Mouse (Mus musculus) C2C12 (cell line): ENCODE data around the gene Rps6ka5.

Experiments
- CTCF ChIP-seq: IDR thresholded peaks from one replicate; pipeline ENCODE4 v1.5.1; 2011; ENCODE audit not compliant: control insufficient read depth, insufficient read depth, insufficient read length
- USF1 ChIP-seq: IDR thresholded peaks from one replicate; pipeline ENCODE4 v1.6.1; 2011; ENCODE audit warnings: low read depth, mild to moderate bottlenecking, control low read depth, moderate library complexity

DNA sequence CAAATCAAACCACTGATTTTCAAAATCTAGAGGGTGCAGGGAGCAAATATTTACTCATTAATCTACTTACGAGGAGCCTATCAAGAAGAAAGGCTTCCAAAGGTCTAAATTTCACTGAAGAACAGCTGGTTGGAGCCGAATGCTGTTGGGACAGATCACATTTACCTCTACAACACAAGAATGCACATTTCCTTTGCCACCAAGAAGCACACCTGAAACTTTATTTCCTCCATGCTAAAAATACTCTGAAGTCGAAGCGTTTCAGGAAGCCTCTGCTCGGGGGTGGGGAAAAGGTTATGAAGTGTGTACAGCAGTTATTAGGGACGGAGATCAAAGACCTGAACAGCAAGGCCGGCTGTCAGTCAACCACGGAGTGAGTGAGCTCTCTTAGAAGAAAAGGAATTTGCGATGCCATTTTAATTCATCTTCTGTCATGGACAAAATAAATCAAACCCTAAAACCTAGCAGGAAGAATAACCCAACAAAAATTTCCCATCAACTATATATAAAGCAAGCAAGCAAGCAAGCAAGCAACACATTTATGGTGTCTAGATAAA lies 187.5 kb downstream of the Rps6ka5 start:
- no peak for TF ChIP-seq CTCF
- no peak for TF ChIP-seq USF1
